In the genomic region with DNA sequence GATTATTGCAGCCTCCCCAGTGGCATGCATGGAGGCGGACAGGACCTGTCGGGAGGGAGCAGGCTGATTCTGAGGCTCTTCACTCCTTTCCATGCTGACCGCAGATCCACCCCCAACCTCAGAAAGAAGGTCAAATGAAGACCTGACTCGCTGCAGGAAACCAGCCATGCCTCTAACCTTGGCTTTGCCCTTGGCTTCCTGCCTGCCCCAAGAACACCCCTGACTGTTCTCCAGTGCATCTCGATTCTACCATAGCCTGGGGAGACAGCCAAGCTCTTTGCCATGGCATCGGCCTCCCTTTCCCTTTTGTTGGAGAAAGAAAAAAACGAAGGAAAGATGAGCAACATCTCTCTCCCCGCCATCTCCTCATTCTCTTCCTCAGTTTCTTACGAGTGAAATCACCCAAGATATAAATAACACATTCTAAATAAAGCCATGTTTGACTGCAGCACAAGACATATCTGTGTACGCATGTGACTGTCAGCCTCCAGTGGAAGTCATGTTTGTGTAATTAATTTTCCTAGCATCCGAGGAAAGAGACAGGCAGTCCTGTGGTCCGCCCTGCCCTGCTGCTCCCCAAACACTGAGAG, we compare ENCODE assay signal across 13 mouse cellular contexts.
A peak's percentile ranks its signal among the peaks of the same experiment; 100 is the strongest.
DNase-seq lines count a peak whose midpoint lies in the region; ATAC-seq and TF ChIP-seq lines count a peak whose summit lies in the region.
"Had no signal": no experiment of that assay in that cellular context is flagged by ENCODE, and none has a peak within 500 bp of the region (broad histone marks: within the 10 kb centered on the region; RNA-seq: fewer than 3 reads in every experiment).

No protein-coding gene starts in this region.

- TF ChIP-seq POLR2A in lung, adult 2 months (IDR thresholded peaks at IDR 0.05; ENCODE audit: borderline replicate concordance, extremely low read depth, low read depth, low read length): no peak

- H3K27ac ChIP-seq in hindbrain, embryonic 13.5 days: peak overlapping the region; percentile 67
- H3K27ac ChIP-seq in hindbrain, embryonic 11.5 days (ENCODE audit: low read depth, low read length): no peak overlapping the region
- peak overlapping the region; percentile 40; the same call in 1 of the 2 replicates for H3K27ac ChIP-seq in heart, embryonic 12.5 days (ENCODE audit: poor library complexity, severe bottlenecking)
- H3K27ac ChIP-seq in midbrain, embryonic 12.5 days (replicated peaks): peak overlapping the region; percentile 52; the same call in 1 of the 2 replicates
- H3K27ac ChIP-seq: stomach, embryonic 15.5 days had no signal

- no peaks in the 10 kb centered on the region for H3K27me3 ChIP-seq in hindbrain, embryonic 13.5 days
- no peaks in the 10 kb centered on the region for H3K27me3 ChIP-seq in hindbrain, embryonic 11.5 days (ENCODE audit: control insufficient read depth, insufficient read depth, low read length)
- H3K27me3 ChIP-seq in heart, embryonic 12.5 days (replicated peaks): no peaks in the 10 kb centered on the region
- no peaks in the 10 kb centered on the region for H3K27me3 ChIP-seq in midbrain, embryonic 12.5 days
- H3K27me3 ChIP-seq: stomach, embryonic 15.5 days had no signal

- peaks cover 16% of the 10 kb centered on the region for H3K4me1 ChIP-seq in hindbrain, embryonic 13.5 days (replicated peaks)
- H3K4me1 ChIP-seq in hindbrain, embryonic 11.5 days (replicated peaks; ENCODE audit: control insufficient read depth, insufficient read depth, low read length): no peaks in the 10 kb centered on the region; the same call in 1 of the 2 replicates
- H3K4me1 ChIP-seq in heart, embryonic 12.5 days (replicated peaks): peaks cover 34% of the 10 kb centered on the region
- peaks cover 10% of the 10 kb centered on the region for H3K4me1 ChIP-seq in midbrain, embryonic 12.5 days
- no peaks in the 10 kb centered on the region for H3K4me1 ChIP-seq in lung, adult 2 months (ENCODE audit: control insufficient read depth, insufficient read depth, low read length)

- DNase-seq in hindbrain, embryonic 11.5 days (ENCODE audit: low spot score): no peak
- DNase-seq in adrenal gland, postnatal 36 days: peak; percentile 85 to 88
- DNase-seq in thymus, postnatal 25 days: no peak
- no peak for DNase-seq in cerebellum, postnatal 25 days
- DNase-seq in lung, adult 2 months: no peak
- DNase-seq: left cerebral cortex, postnatal 4 days had no signal

- no peak for ATAC-seq in hindbrain, embryonic 13.5 days (ENCODE audit: low FRiP score)
- ATAC-seq in hindbrain, embryonic 11.5 days (ENCODE audit: low FRiP score): no peak
- no peak for ATAC-seq in heart, embryonic 12.5 days (ENCODE audit: insufficient number of reproducible peaks, low FRiP score)
- no peak for ATAC-seq in midbrain, embryonic 12.5 days (ENCODE audit: low FRiP score, low read depth)
- ATAC-seq: activated CD4-positive, CD25-positive, alpha-beta regulatory T cell, adult 4 months; intestine, postnatal 0 days had no signal

- no peak for TF ChIP-seq CTCF in lung, adult 2 months (IDR thresholded peaks at IDR 0.05; ENCODE audit: insufficient read depth, low read length)

- H3K36me3 ChIP-seq in hindbrain, embryonic 13.5 days: no peaks in the 10 kb centered on the region
- no peaks in the 10 kb centered on the region for H3K36me3 ChIP-seq in hindbrain, embryonic 11.5 days (ENCODE audit: control insufficient read depth, insufficient read depth, low read length)
- no peaks in the 10 kb centered on the region for H3K36me3 ChIP-seq in heart, embryonic 12.5 days
- no peaks in the 10 kb centered on the region for H3K36me3 ChIP-seq in midbrain, embryonic 12.5 days
- H3K36me3 ChIP-seq: stomach, embryonic 15.5 days had no signal

- 48% methylated on average over 12 of the region's 12 CpGs for WGBS in hindbrain, embryonic 13.5 days
- 55% methylated on average over 12 of the region's 12 CpGs for WGBS in hindbrain, embryonic 11.5 days
- 42% methylated on average over 12 of the region's 12 CpGs for WGBS in heart, embryonic 12.5 days
- 51% methylated on average over 12 of the region's 12 CpGs for WGBS in midbrain, embryonic 12.5 days
- 41% methylated on average over 12 of the region's 12 CpGs for WGBS in lung, adult 2 months

- H3K4me3 ChIP-seq in hindbrain, embryonic 13.5 days: 0 out of 2 replicates have a peak overlapping the region, but pooled peaks have one; percentile 0
- no peak overlapping the region for H3K4me3 ChIP-seq in hindbrain, embryonic 11.5 days (ENCODE audit: low read depth, low read length)
- H3K4me3 ChIP-seq in heart, embryonic 12.5 days: no peak overlapping the region
- H3K4me3 ChIP-seq in midbrain, embryonic 12.5 days: no peak overlapping the region
- no peak overlapping the region for H3K4me3 ChIP-seq in lung, adult 2 months (replicated peaks; ENCODE audit: extremely low read depth, low read depth, low read length)
- H3K4me3 ChIP-seq: erythroblast, embryonic 14.5 days; stomach, embryonic 15.5 days had no signal

- H3K9ac ChIP-seq in hindbrain, embryonic 13.5 days: peak overlapping the region; percentile 35; the same call in 1 of the 2 replicates
- no peak overlapping the region for H3K9ac ChIP-seq in hindbrain, embryonic 11.5 days (ENCODE audit: low read depth, low read length)
- no peak overlapping the region for H3K9ac ChIP-seq in heart, embryonic 12.5 days
- H3K9ac ChIP-seq in midbrain, embryonic 12.5 days (replicated peaks): no peak overlapping the region
- H3K9ac ChIP-seq: stomach, embryonic 15.5 days had no signal

- no peaks in the 10 kb centered on the region for H3K9me3 ChIP-seq in hindbrain, embryonic 13.5 days
- no peaks in the 10 kb centered on the region for H3K9me3 ChIP-seq in hindbrain, embryonic 11.5 days (ENCODE audit: control insufficient read depth, low read length)
- no peaks in the 10 kb centered on the region for H3K9me3 ChIP-seq in heart, embryonic 12.5 days (replicated peaks)
- no peaks in the 10 kb centered on the region for H3K9me3 ChIP-seq in midbrain, embryonic 12.5 days
- H3K9me3 ChIP-seq: stomach, embryonic 15.5 days had no signal

- H3K4me2 ChIP-seq in hindbrain, embryonic 13.5 days: peak overlapping the region; percentile 43
- no peak overlapping the region for H3K4me2 ChIP-seq in hindbrain, embryonic 11.5 days (replicated peaks; ENCODE audit: low read depth, low read length)
- no peak overlapping the region for H3K4me2 ChIP-seq in heart, embryonic 12.5 days
- peak overlapping the region; percentile 35 for H3K4me2 ChIP-seq in midbrain, embryonic 12.5 days (replicated peaks)
- H3K4me2 ChIP-seq: stomach, embryonic 15.5 days had no signal

Comparison
In these comparisons a context has a peak if more than half of its experiments do, and no peak if none do; other contexts are left out.
1. H3K4me2 ChIP-seq: peak in hindbrain, embryonic 13.5 days (single experiment) and midbrain, embryonic 12.5 days (single experiment); none in hindbrain, embryonic 11.5 days (single experiment) and heart, embryonic 12.5 days (single experiment).
2. DNase-seq: peak in adrenal gland, postnatal 36 days (2 of 2); none in hindbrain, embryonic 11.5 days (single experiment), thymus, postnatal 25 days (single experiment), cerebellum, postnatal 25 days (0 of 2) and lung, adult 2 months (single experiment).